Mouse (Mus musculus): ENCODE results near the gene Spata31d1b. TPM values are rescaled to one million over a fixed set of nuclear protein-coding genes. Genes with fewer than 3 reads are reported as not detected.
"Not testable (repeated sequence)": the region's sequence is repeated elsewhere in the genome, so short reads cannot be mapped to it uniquely, and the experiment has no call there.

Spata31d1b gene
- polyA plus RNA-seq, 1 experiment from 2014 or later: not detected

GRCm38 (mm10) chr13:59699131-59699530 lies 13.0 kb upstream of the Spata31d1b start:
- Histone ChIP-seq H3K9ac (no peak overlapping the region), H3K36me3 (no peaks in the 10 kb centered on the region), H3K4me1 (no peaks in the 10 kb centered on the region), H3K9me3 (no peaks in the 10 kb centered on the region), H3K4me3 (no peak overlapping the region), H3K27me3 (no peaks in the 10 kb centered on the region), H3K27ac (no peak overlapping the region), H3K4me2 (replicated peaks) (no peak overlapping the region)
- WGBS: 90% methylated on average over 8 of the region's 8 CpGs
- ATAC-seq (ENCODE audit: low FRiP score, low read depth): no peak

- not testable (repeated sequence) for H3K4me2 ChIP-seq (replicated peaks); ATAC-seq (ENCODE audit: low FRiP score, low read depth); H3K4me1 ChIP-seq; H3K9ac ChIP-seq; H3K36me3 ChIP-seq; H3K27me3 ChIP-seq; H3K4me3 ChIP-seq; H3K9me3 ChIP-seq; H3K27ac ChIP-seq
- WGBS: 38% methylated on average over 1 of the region's 1 CpGs
Observed at GRCm38 (mm10) chr13:59700137-59700536, 11.9 kb upstream of the Spata31d1b start.

- 86% methylated on average over 12 of the region's 12 CpGs for WGBS
- Histone ChIP-seq H3K27me3 (no peaks in the 10 kb centered on the region), H3K36me3 (no peaks in the 10 kb centered on the region), H3K9me3 (no peaks in the 10 kb centered on the region), H3K4me2 (replicated peaks) (no peak overlapping the region), H3K4me1 (no peaks in the 10 kb centered on the region), H3K27ac (no peak overlapping the region), H3K4me3 (no peak overlapping the region), H3K9ac (no peak overlapping the region)
- no peak for ATAC-seq (ENCODE audit: low FRiP score, low read depth)
Observed at GRCm38 (mm10) chr13:59703514-59703913, 8.6 kb upstream of the Spata31d1b start.

- H3K27me3 ChIP-seq: no peaks in the 10 kb centered on the region
- no peaks in the 10 kb centered on the region for H3K4me1 ChIP-seq
- no peak overlapping the region for H3K4me3 ChIP-seq
- no peak for ATAC-seq (ENCODE audit: low FRiP score, low read depth)
- no peaks in the 10 kb centered on the region for H3K36me3 ChIP-seq
- no peak overlapping the region for H3K27ac ChIP-seq
- H3K9me3 ChIP-seq: no peaks in the 10 kb centered on the region
- WGBS: 57% methylated on average over 12 of the region's 12 CpGs
- no peak overlapping the region for H3K4me2 ChIP-seq (replicated peaks)
- H3K9ac ChIP-seq: no peak overlapping the region
Observed at GRCm38 (mm10) chr13:59704562-59704961, 7.5 kb upstream of the Spata31d1b start.

- H3K4me1 ChIP-seq: no peaks in the 10 kb centered on the region
- no peaks in the 10 kb centered on the region for H3K9me3 ChIP-seq
- no peak for ATAC-seq (ENCODE audit: low FRiP score, low read depth)
- no peaks in the 10 kb centered on the region for H3K36me3 ChIP-seq
- H3K27me3 ChIP-seq: no peaks in the 10 kb centered on the region
- 87% methylated on average over 15 of the region's 15 CpGs for WGBS
- no peak within 1 kb of the TSS for H3K27ac ChIP-seq
- H3K9ac ChIP-seq: no peak within 1 kb of the TSS
- no peak within 1 kb of the TSS for H3K4me2 ChIP-seq (replicated peaks)
- H3K4me3 ChIP-seq: no peak within 1 kb of the TSS
Observed at GRCm38 (mm10) chr13:59710230-59710629, 1.9 kb upstream of the Spata31d1b start, which contains the start of gene Spata31d1a. TSS of gene Spata31d1a (minus strand) at chr13:59710330.

GRCm38 (mm10) chr13:59713710-59714109 lies 1.6 kb downstream of the Spata31d1b start:
- 45% methylated on average over 3 of the region's 3 CpGs for WGBS
- Histone ChIP-seq H3K27ac (no peak overlapping the region), H3K9me3 (no peaks in the 10 kb centered on the region), H3K4me3 (no peak overlapping the region), H3K36me3 (no peaks in the 10 kb centered on the region), H3K9ac (no peak overlapping the region), H3K27me3 (no peaks in the 10 kb centered on the region), H3K4me1 (no peaks in the 10 kb centered on the region), H3K4me2 (replicated peaks) (no peak overlapping the region)
- ATAC-seq (ENCODE audit: low FRiP score, low read depth): no peak

- H3K9me3 ChIP-seq; H3K4me1 ChIP-seq; ATAC-seq (ENCODE audit: low FRiP score, low read depth); H3K27ac ChIP-seq; H3K4me3 ChIP-seq; H3K4me2 ChIP-seq (replicated peaks); H3K9ac ChIP-seq; H3K27me3 ChIP-seq; H3K36me3 ChIP-seq: not testable (repeated sequence)
- WGBS: 25% methylated on average over 6 of the region's 6 CpGs
Observed at GRCm38 (mm10) chr13:59718857-59719440, 6.9 kb downstream of the Spata31d1b start.

GRCm38 (mm10) chr13:59719475-59719874 lies 7.4 kb downstream of the Spata31d1b start:
- H3K27me3 ChIP-seq: no peaks in the 10 kb centered on the region
- peaks cover 8% of the 10 kb centered on the region for H3K4me1 ChIP-seq
- no peak overlapping the region for H3K27ac ChIP-seq
- no peak overlapping the region for H3K9ac ChIP-seq
- no peaks in the 10 kb centered on the region for H3K9me3 ChIP-seq
- no peaks in the 10 kb centered on the region for H3K36me3 ChIP-seq
- no peak overlapping the region for H3K4me3 ChIP-seq
- 94% methylated on average over 1 of the region's 1 CpGs for WGBS
- ATAC-seq (ENCODE audit: low FRiP score, low read depth): no peak
- no peak overlapping the region for H3K4me2 ChIP-seq (replicated peaks)

- H3K9me3 ChIP-seq; ATAC-seq (ENCODE audit: low FRiP score, low read depth); H3K36me3 ChIP-seq; H3K4me3 ChIP-seq; H3K27me3 ChIP-seq; H3K9ac ChIP-seq; H3K27ac ChIP-seq; H3K4me2 ChIP-seq (replicated peaks): not testable (repeated sequence)
- 78% methylated on average over 1 of the region's 1 CpGs for WGBS
- H3K4me1 ChIP-seq: peaks cover 18% of the 10 kb centered on the region
Observed at GRCm38 (mm10) chr13:59722089-59722488, 10.0 kb downstream of the Spata31d1b start.

- no peak for ATAC-seq (ENCODE audit: low FRiP score, low read depth)
- Histone ChIP-seq H3K36me3 (no peaks in the 10 kb centered on the region), H3K9me3 (no peaks in the 10 kb centered on the region), H3K27ac (no peak overlapping the region), H3K4me2 (replicated peaks) (peak overlapping the region; percentile 57), H3K4me1 (peaks cover 14% of the 10 kb centered on the region), H3K9ac (peak overlapping the region; percentile 39; the same call in 1 of the 2 replicates), H3K4me3 (peak overlapping the region; percentile 25), H3K27me3 (peaks cover 3% of the 10 kb centered on the region; the same call in 1 of the 2 replicates)
- 22% methylated on average over 29 of the region's 29 CpGs for WGBS
Observed at GRCm38 (mm10) chr13:59726139-59726867, 14.2 kb downstream of the Spata31d1b start.

GRCm38 (mm10) chr13:59728378-59729093 lies 16.5 kb downstream of the Spata31d1b start:
- Histone ChIP-seq H3K4me1 (peaks cover 14% of the 10 kb centered on the region), H3K4me2 (replicated peaks) (no peak overlapping the region), H3K36me3 (no peaks in the 10 kb centered on the region), H3K27ac (no peak overlapping the region), H3K4me3 (no peak overlapping the region), H3K27me3 (peaks cover 3% of the 10 kb centered on the region; the same call in 1 of the 2 replicates), H3K9me3 (no peaks in the 10 kb centered on the region), H3K9ac (no peak overlapping the region)
- peak; percentile 83 for ATAC-seq (ENCODE audit: low FRiP score, low read depth)
- 35% methylated on average over 7 of the region's 7 CpGs for WGBS

- Histone ChIP-seq H3K27ac (no peak within 1 kb of the TSS), H3K4me2 (replicated peaks) (no peak within 1 kb of the TSS), H3K9ac (no peak within 1 kb of the TSS), H3K36me3 (no peaks in the 10 kb centered on the region), H3K27me3 (0 out of 2 replicates have a peak, but pooled peaks cover 3% of the 10 kb centered on the region), H3K4me1 (0 out of 2 replicates have a peak, but pooled peaks cover 6% of the 10 kb centered on the region), H3K4me3 (no peak within 1 kb of the TSS), H3K9me3 (no peaks in the 10 kb centered on the region)
- ATAC-seq (ENCODE audit: low FRiP score, low read depth): no peak
- 40% methylated on average over 7 of the region's 7 CpGs for WGBS
Observed at GRCm38 (mm10) chr13:59731652-59732051, 19.6 kb downstream of the Spata31d1b start, which contains the start of gene Spata31d1d. TSS of gene Spata31d1d (minus strand) at chr13:59731752.
